Mouse (Mus musculus): ENCODE measurements around the gene 1700020N01Rik.

1700020N01Rik gene

DNA sequence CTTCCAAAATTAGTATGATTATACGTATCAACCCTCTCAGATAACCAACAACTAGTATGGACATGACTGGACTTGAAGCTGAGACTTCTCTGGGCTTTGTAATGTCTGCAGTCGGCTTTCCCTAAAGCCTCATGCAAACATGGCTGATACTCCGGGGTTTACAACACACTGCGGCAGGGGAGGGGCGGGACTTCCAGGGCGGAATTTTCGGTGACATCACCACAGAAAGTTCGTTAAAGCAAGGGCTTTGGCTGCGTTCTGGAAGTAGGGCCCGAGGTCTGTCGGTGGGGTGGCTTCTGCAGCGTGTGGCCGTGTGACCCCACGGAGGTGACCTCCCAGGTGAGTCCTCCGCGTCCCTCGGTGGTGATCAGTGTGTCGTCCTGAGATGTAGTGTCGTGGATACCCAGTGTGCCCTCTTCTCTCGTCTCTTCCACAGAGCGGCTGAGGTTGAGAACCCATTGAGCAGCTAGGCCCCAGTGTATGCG lies at the start of gene 1700020N01Rik:
Gene 1700020N01Rik, plus strand, starts transcription at position 250 of the 485 bp plus-strand sequence.
- DNase-seq = no peak

DNA sequence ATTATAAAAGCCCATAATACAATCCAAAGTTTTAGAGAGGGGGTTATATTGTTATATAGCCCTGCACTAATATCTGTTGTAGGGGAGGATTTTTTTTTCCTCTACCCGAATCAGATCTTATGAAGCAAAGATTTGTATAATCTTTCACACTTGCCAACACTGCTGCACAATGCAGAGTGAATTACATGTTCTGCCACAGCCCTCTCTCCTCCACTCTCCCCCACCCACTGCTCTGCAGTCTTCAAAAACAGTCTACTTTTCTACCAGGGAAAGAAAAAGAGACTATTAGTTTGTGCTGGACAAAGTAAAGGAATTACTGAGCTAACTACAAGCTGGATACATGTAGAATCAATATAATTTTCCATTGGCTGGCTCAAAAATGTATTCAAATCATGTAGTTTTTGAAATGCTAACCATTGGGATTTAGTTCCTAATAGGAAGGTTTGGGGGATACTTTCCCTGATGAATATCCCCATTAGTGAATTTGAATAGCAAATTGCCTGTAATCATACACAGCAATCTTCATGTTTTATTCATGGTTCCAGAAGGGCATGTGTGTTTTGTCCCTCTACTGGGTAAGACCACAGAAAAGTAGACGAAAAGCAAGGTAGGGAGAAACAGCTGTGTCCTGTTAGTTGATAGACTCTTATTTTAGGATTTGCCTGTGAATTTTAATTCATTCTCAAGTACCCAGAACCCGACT lies 49.2 kb upstream of the 1700020N01Rik start:
- DNase-seq = no peak

DNA sequence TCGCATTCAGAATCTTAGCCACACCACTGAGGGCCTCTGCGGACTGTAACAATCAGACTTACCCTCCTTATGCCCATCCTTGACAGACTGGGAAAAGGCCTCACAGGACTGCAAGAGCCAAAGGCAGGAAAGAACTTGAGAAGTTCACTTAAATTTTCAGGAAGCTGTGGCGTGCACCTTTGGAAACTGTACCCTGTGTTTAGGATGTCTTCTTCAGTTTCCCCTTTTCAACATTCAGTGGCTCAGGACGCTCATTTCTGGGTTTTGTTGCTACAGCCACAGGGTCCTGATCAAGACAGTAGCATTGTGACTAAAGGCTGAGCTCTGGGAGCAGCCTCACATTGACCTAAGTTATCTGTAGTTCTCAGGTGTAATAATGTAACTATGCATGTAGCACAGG lies 48.2 kb upstream of the 1700020N01Rik start:
- DNase-seq = no peak

GRCm38 (mm10) chr10:21545446-21545845 lies 47.5 kb upstream of the 1700020N01Rik start:
- DNase-seq = peak in 1 of 2 experiments; percentile 6

- no peak for DNase-seq
Measured at GRCm38 (mm10) chr10:21548871-21549505, 44.0 kb upstream of the 1700020N01Rik start.

- no peak for DNase-seq
Measured at GRCm38 (mm10) chr10:21552967-21553682, 39.8 kb upstream of the 1700020N01Rik start.

DNA sequence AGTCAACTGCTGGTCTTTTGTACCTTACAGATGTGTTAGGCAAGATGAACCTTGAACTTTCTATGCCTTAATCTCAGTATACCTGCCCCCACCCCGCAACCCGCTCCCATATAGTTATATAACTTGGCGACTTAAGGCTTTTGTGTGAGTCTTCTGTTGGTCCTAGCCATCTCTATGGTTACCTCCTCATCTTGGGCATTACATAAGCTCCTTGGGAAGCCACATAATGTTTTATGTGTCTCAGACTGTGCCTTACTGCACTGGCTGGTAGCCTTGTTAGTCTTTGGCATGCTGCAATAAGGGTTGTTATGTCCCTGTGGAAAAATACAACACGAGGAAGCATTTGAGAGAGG lies 39.3 kb upstream of the 1700020N01Rik start:
- DNase-seq = no peak

GRCm38 (mm10) chr10:21554896-21555580 lies 37.9 kb upstream of the 1700020N01Rik start:
- DNase-seq = no peak

- no peak for DNase-seq
Measured at GRCm38 (mm10) chr10:21559769-21560168, 33.2 kb upstream of the 1700020N01Rik start.

- DNase-seq = no peak
Measured at GRCm38 (mm10) chr10:21561181-21561580, 31.8 kb upstream of the 1700020N01Rik start.

DNA sequence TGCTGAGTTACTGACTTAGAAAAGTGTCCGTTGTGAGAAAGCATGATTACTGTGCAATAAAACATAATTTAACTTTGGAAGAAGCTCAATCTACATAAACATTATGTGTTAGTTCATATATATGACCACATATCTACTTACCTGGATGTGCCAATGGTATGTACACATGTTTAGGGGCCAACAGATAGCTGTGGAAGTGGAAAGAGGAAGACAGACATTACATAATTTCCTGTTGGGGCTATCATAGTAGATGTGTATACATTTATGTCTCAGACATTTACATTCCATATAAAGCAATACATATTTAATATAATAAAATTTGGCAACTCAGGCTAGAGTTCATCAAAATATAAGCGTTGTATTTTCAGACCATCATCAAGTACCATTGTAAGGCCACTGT lies 29.5 kb upstream of the 1700020N01Rik start:
- no peak for DNase-seq

GRCm38 (mm10) chr10:21564189-21564588 lies 28.8 kb upstream of the 1700020N01Rik start:
- no peak for DNase-seq

DNA sequence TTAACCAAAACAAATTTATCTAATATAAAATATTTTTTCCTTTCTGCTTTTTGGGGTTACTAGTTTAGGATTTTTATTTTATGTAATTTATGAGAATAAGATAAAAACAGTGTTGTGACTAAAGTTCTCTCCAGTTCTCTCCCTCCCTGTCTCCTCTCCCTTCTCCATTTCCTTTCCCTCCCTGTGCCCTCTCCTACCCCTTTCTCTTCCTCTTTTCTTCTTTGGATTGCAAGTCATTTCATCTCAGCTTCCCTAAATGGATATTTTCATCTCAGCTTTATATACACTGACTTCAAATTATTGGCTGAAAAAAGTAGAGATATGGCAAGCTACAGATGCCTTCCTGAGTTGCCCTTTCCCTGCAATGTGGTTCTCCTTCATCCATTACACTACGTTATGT lies 26.9 kb upstream of the 1700020N01Rik start:
- DNase-seq = no peak

DNA sequence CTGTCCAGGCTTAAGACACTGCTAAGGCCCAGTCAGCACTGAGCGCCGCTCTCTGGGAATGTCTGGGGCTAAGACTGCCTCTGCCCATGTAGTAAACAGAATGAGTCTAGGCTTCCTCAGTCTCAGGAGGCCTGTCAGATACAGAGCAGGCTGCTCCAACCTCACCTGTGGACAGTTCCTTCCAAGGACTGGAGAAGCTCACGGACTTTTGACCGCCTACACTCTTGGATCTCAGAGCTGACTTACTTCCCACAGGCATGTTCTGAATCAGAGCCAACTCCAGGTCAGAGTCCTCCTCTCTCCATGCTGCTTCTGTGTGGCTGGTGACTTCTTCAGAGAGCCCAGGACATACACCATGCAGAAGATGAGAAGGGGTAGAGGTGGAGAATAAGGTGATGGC lies 21.3 kb upstream of the 1700020N01Rik start:
- DNase-seq = no peak

DNA sequence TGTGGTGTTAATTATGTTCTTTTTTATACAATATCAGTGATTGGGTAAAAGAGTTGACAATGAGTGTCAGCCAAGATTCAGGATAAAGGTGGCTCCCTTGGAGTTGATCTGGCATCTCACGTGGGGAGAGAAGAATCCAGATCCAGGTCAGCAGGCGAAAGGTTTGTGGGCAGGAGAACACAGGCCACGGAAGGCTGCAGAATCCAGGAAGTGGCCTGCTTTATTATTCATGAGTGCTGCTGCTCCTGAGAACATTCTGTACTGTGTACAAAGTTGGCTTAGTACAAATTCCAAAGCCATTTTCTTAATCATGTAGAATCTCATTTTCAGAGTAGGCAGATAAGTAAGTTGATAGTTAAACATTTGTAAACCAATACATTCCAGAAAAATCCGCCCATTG lies 19.2 kb upstream of the 1700020N01Rik start:
- DNase-seq = no peak

DNA sequence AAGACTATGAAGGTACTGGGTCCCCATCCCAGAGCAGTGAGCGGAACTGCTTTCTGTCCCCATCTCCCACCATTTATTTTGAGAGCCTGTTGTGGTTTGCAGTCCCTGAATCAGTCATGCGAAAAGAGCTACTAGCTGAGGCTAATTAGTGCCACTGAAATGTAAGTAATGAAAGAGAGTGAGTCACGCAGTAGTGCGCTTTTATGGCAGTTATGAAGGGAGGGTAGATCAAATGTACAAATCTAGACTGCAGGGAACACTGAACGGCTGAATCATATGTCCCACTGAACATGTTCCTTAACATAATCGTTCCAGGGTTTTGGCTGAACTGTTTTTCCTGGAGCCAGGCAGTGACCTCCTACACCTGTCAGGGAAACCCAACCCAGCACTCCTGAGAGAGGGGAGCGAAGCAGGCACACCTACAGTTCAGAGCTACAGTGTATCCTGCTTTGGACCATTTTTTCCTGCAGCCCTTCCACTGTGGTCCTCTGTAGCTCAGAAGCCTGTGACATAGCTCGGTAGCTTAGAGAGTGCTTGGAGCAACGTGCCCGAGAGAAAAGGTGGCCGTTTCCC lies 17.1 kb upstream of the 1700020N01Rik start:
- no peak for DNase-seq

DNA sequence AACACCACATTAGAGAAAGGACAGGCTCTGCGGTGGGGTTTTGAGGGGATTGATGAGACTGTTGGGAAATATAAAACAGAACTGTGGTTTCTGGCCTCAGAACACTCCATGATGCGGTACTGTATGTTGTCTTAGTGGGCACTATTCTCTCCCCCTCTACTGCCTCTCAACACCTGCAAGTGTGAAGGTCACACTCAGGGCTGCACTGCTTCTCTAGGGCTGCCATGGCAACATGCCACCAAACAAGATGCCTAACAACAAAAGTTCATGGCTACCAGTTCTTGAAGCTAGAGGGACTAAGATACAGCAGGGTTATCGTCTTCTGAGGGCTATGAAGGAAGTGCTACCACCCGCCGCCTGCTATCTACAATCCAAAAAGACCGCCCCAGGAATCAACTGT lies 15.1 kb upstream of the 1700020N01Rik start:
- no peak for DNase-seq

- DNase-seq = no peak
Measured at GRCm38 (mm10) chr10:21581546-21581945, 11.4 kb upstream of the 1700020N01Rik start.

- DNase-seq = no peak
Measured at GRCm38 (mm10) chr10:21587041-21587440, 5.9 kb upstream of the 1700020N01Rik start.

DNA sequence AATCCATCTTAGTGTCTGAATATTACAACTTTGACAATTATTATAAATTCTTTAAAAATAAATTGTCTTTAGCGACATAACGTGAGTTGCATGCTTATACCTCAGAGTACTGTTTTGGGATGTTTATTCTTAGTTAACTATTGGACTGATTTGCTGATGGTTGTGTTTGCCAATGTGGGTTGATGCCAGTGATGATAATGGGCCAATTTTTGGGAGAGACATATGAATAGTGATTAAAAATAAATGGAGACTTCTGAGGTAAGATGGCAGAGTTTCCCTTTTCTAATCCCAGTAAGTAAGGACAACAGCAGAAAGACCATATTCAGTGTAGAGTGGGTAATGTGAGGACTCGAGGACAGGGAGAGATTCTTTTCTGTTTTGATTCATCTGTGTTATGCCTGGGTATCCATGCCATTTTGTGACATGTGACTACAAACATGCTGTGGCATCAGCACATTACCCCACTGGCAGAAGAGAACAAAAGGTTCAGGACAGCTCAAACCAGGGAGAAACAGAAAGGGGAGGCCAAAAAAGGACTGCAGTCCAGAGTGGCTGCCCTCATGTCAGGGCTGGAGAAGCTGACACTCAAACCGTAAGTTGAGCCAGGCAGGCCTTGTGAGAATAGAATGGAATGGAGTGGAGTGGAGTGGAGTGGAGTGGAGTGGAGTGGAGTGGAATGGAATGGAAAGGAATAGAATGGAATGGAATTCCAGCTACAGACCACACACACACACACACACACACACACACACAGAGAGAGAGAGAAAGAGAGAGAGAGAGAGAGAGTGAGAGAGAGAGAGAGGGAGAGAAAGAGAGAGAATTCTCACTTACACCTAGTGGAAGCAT lies 4.7 kb upstream of the 1700020N01Rik start:
- DNase-seq = peak; percentile 48 to 50

DNA sequence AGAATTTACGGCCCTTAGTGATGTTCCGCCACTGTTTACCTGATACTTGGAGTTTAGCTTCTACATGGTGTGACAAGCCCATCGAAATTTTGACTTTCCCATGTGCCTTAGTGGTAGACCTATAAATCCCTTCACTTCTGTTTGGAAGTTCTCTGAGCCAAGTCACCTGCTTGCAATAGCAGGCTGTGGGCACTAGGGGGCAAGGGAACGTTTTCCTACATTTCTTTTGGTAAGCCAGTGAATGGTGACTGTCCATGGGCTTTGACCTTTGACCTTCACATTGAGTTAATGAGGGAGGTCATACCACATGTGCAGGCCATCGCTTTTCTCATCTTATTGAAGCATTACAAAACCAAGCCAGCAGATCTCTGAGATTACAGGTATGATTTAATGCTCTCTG lies 8.0 kb downstream of the 1700020N01Rik start:
- DNase-seq = peak; percentile 76 to 80

DNA sequence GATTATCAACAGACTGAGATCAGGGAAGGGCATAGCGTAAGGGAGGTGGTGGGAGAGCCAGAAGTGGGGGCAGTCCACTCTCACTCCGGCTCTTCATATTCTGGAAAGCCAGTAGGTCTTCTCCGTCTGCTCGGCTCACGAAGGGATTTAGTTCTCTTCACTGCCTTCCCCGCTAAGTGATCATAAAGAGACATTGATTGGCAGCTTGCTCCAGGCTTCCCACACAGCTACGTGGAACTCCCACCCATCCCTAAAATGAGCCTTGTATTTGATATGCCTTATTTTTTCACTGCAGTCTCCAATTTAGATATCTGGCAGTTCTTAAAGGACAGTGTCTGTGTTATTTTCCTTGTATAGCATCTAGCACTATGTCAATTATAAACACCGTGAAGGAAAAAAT lies 11.5 kb downstream of the 1700020N01Rik start:
- peak in 1 of 2 experiments; percentile 19 for DNase-seq

All from cerebellum, postnatal 10 days (tissue).